Mouse (Mus musculus): ENCODE data around the gene Tmem262. TPM values are rescaled to one million over a fixed set of nuclear protein-coding genes. Genes with fewer than 3 reads are reported as not detected.

Gene Tmem262
- polyA plus RNA-seq, 1 experiment, result not detected

- H3K4me3 ChIP-seq (replicated peaks), result peak within 1 kb of the TSS; percentile 100
- H3K4me1 ChIP-seq (ENCODE audit: control insufficient read depth), result peaks cover 56% of the 10 kb centered on the region
- TF ChIP-seq TAL1 (IDR thresholded peaks at IDR 0.05; ENCODE audit: low read length), result no peak
- no peak for TF ChIP-seq GATA1 (IDR thresholded peaks at IDR 0.05; ENCODE audit: low read length)
- H3K36me3 ChIP-seq (ENCODE audit: control insufficient read depth), result peaks cover 62% of the 10 kb centered on the region
- no peaks in the 10 kb centered on the region for H3K9me3 ChIP-seq (ENCODE audit: control insufficient read depth, low read length)
- no peaks in the 10 kb centered on the region for H3K27me3 ChIP-seq (ENCODE audit: control insufficient read depth)
Measured at GRCm38 (mm10) chr19:6057313-6058096, 22.3 kb upstream of the Tmem262 start, which contains the start of the genes Mrpl49 and Fau. TSS of gene Mrpl49 (minus strand) at chr19:6057785. TSS of gene Fau (plus strand) at chr19:6057844.

GRCm38 (mm10) chr19:6058513-6058912 lies 21.3 kb upstream of the Tmem262 start:
- H3K4me3 ChIP-seq (replicated peaks), result peak overlapping the region; percentile 100
- H3K4me1 ChIP-seq (ENCODE audit: control insufficient read depth), result peaks cover 61% of the 10 kb centered on the region
- H3K27me3 ChIP-seq (ENCODE audit: control insufficient read depth), result no peaks in the 10 kb centered on the region
- peaks cover 60% of the 10 kb centered on the region for H3K36me3 ChIP-seq (ENCODE audit: control insufficient read depth)
- H3K9me3 ChIP-seq (ENCODE audit: control insufficient read depth, low read length), result no peaks in the 10 kb centered on the region
- TF ChIP-seq GATA1 (IDR thresholded peaks at IDR 0.05; ENCODE audit: low read length) (no peak), TAL1 (IDR thresholded peaks at IDR 0.05; ENCODE audit: low read length) (no peak)

- H3K9me3 ChIP-seq (ENCODE audit: control insufficient read depth, low read length), result no peaks in the 10 kb centered on the region
- TF ChIP-seq GATA1 (IDR thresholded peaks at IDR 0.05; ENCODE audit: low read length) (no peak), TAL1 (IDR thresholded peaks at IDR 0.05; ENCODE audit: low read length) (no peak)
- H3K4me3 ChIP-seq (replicated peaks), result peak overlapping the region; percentile 100
- H3K36me3 ChIP-seq (ENCODE audit: control insufficient read depth), result peaks cover 60% of the 10 kb centered on the region
- no peaks in the 10 kb centered on the region for H3K27me3 ChIP-seq (ENCODE audit: control insufficient read depth)
- peaks cover 64% of the 10 kb centered on the region for H3K4me1 ChIP-seq (ENCODE audit: control insufficient read depth)
Measured at GRCm38 (mm10) chr19:6058966-6059365, 20.9 kb upstream of the Tmem262 start.

GRCm38 (mm10) chr19:6061021-6061533 lies 18.8 kb upstream of the Tmem262 start, which contains the start of gene Znhit2:
TSS of gene Znhit2 (plus strand) at chr19:6061192.
- Histone ChIP-seq H3K4me1 (ENCODE audit: control insufficient read depth) (peaks cover 56% of the 10 kb centered on the region), H3K27me3 (ENCODE audit: control insufficient read depth) (no peaks in the 10 kb centered on the region), H3K9me3 (ENCODE audit: control insufficient read depth, low read length) (no peaks in the 10 kb centered on the region), H3K36me3 (ENCODE audit: control insufficient read depth) (peaks cover 42% of the 10 kb centered on the region), H3K4me3 (replicated peaks) (peak within 1 kb of the TSS; percentile 70)
- TF ChIP-seq TAL1 (IDR thresholded peaks at IDR 0.05; ENCODE audit: low read length), result no peak
- TF ChIP-seq GATA1 (IDR thresholded peaks at IDR 0.05; ENCODE audit: low read length), result peak; percentile 81

- H3K36me3 ChIP-seq (ENCODE audit: control insufficient read depth), result peaks cover 35% of the 10 kb centered on the region
- H3K27me3 ChIP-seq (ENCODE audit: control insufficient read depth), result no peaks in the 10 kb centered on the region
- TF ChIP-seq GATA1 (IDR thresholded peaks at IDR 0.05; ENCODE audit: low read length) (no peak), TAL1 (IDR thresholded peaks at IDR 0.05; ENCODE audit: low read length) (no peak)
- no peaks in the 10 kb centered on the region for H3K9me3 ChIP-seq (ENCODE audit: control insufficient read depth, low read length)
- H3K4me1 ChIP-seq (ENCODE audit: control insufficient read depth), result peaks cover 56% of the 10 kb centered on the region
- peak overlapping the region; percentile 70 for H3K4me3 ChIP-seq (replicated peaks)
Measured at GRCm38 (mm10) chr19:6061641-6062302, 18.1 kb upstream of the Tmem262 start.

- peaks cover 58% of the 10 kb centered on the region for H3K4me1 ChIP-seq (ENCODE audit: control insufficient read depth)
- no peaks in the 10 kb centered on the region for H3K9me3 ChIP-seq (ENCODE audit: control insufficient read depth, low read length)
- TF ChIP-seq GATA1 (IDR thresholded peaks at IDR 0.05; ENCODE audit: low read length), result no peak
- TF ChIP-seq TAL1 (IDR thresholded peaks at IDR 0.05; ENCODE audit: low read length), result no peak
Measured at GRCm38 (mm10) chr19:6062418-6062817, 17.4 kb upstream of the Tmem262 start.

GRCm38 (mm10) chr19:6063081-6063480 lies 16.8 kb upstream of the Tmem262 start:
- TF ChIP-seq GATA1 (IDR thresholded peaks at IDR 0.05; ENCODE audit: low read length), result no peak
- TF ChIP-seq TAL1 (IDR thresholded peaks at IDR 0.05; ENCODE audit: low read length), result no peak
- Histone ChIP-seq H3K27me3 (ENCODE audit: control insufficient read depth) (no peaks in the 10 kb centered on the region), H3K36me3 (ENCODE audit: control insufficient read depth) (peaks cover 34% of the 10 kb centered on the region), H3K4me1 (ENCODE audit: control insufficient read depth) (peaks cover 65% of the 10 kb centered on the region), H3K4me3 (replicated peaks) (peak overlapping the region; percentile 70), H3K9me3 (ENCODE audit: control insufficient read depth, low read length) (no peaks in the 10 kb centered on the region)

More at GRCm38 (mm10) chr19:6062418-6062817, 17.4 kb upstream of the Tmem262 start:
- Histone ChIP-seq H3K36me3 (ENCODE audit: control insufficient read depth) (peaks cover 35% of the 10 kb centered on the region), H3K27me3 (ENCODE audit: control insufficient read depth) (no peaks in the 10 kb centered on the region), H3K4me3 (replicated peaks) (peak overlapping the region; percentile 70)

- H3K27me3 ChIP-seq (ENCODE audit: control insufficient read depth), result no peaks in the 10 kb centered on the region
- peaks cover 59% of the 10 kb centered on the region for H3K4me1 ChIP-seq (ENCODE audit: control insufficient read depth)
- TF ChIP-seq GATA1 (IDR thresholded peaks at IDR 0.05; ENCODE audit: low read length), result no peak
- no peak for TF ChIP-seq TAL1 (IDR thresholded peaks at IDR 0.05; ENCODE audit: low read length)
- peak overlapping the region; percentile 71 for H3K4me3 ChIP-seq (replicated peaks)
- H3K9me3 ChIP-seq (ENCODE audit: control insufficient read depth, low read length), result no peaks in the 10 kb centered on the region
- H3K36me3 ChIP-seq (ENCODE audit: control insufficient read depth), result peaks cover 55% of the 10 kb centered on the region
Measured at GRCm38 (mm10) chr19:6066571-6066970, 13.3 kb upstream of the Tmem262 start.

Data from erythroblast, embryonic 14.5 days (primary cell).